Mouse (Mus musculus): ENCODE results near the gene Nr4a1.

- TF ChIP-seq CTCF (IDR thresholded peaks at IDR 0.05; ENCODE audit: extremely low read depth, insufficient read depth, insufficient read length, insufficient replicate concordance) (no peak), POLR2A (IDR thresholded peaks at IDR 0.05; ENCODE audit: low read depth, low read length) (no peak)
Measured at GRCm38 (mm10) chr15:101277351-101277899, 23.4 kb downstream of the Nr4a1 start.
